Mouse (Mus musculus) intestine, embryonic 14.5 days (tissue): ENCODE results near the gene Selp. TPM values are rescaled to one million over a fixed set of nuclear protein-coding genes. Genes with fewer than 3 reads are reported as not detected.
A peak's percentile ranks its signal among the peaks of the same experiment; 100 is the strongest.

Experiments used
- ATAC-seq: fragments of 200-750 bp; cut with Nextera tagmentation; replicated peaks from 2 replicates; pipeline ENCODE4 v1.8.0; 2017; ENCODE audit warnings: low read depth, moderate number of reproducible peaks, moderate TSS enrichment, moderate library complexity; ENCODE audit not compliant: low FRiP score, low TSS enrichment
- DNase-seq: peaks from one replicate; pipeline ENCODE4 v3.0.0-alpha.2; 2018; ENCODE audit warnings: low spot score
- H3K27ac ChIP-seq: fragments of 300-500 bp; sonication (generic); 2 replicates; pipeline ENCODE4 v1.5.1; 2014; ENCODE audit warnings: low read depth, mild to moderate bottlenecking, control low read depth
- H3K27me3 ChIP-seq: fragments of 300-500 bp; sonication (generic); replicated peaks from 2 replicates; pipeline ENCODE4 v1.6.1; 2014; ENCODE audit warnings: low read length, control low read depth; ENCODE audit not compliant: control insufficient read depth, insufficient read depth
- H3K36me3 ChIP-seq: fragments of 300-500 bp; sonication (generic); 2 replicates; pipeline ENCODE4 v1.6.1; 2014; ENCODE audit warnings: low read length, control low read depth; ENCODE audit not compliant: control insufficient read depth, insufficient read depth
- H3K4me1 ChIP-seq: fragments of 300-500 bp; sonication (generic); replicated peaks from 2 replicates; pipeline ENCODE4 v1.6.1; 2014; ENCODE audit warnings: low read length, control low read depth, mixed read lengths; ENCODE audit not compliant: control insufficient read depth, insufficient read depth
- H3K4me2 ChIP-seq: fragments of 300-500 bp; sonication (generic); 2 replicates; pipeline ENCODE4 v1.6.1; 2014; ENCODE audit warnings: low read length
- H3K4me3 ChIP-seq: fragments of 300-500 bp; sonication (generic); 2 replicates; pipeline ENCODE4 v1.5.1; 2014; ENCODE audit warnings: low read depth, low read length, control low read depth, mixed read lengths
- H3K9ac ChIP-seq: fragments of 300-500 bp; sonication (generic); 2 replicates; pipeline ENCODE4 v1.6.1; 2014; ENCODE audit warnings: mild to moderate bottlenecking, low read length
- H3K9me3 ChIP-seq: fragments of 300-500 bp; sonication (generic); 2 replicates; pipeline ENCODE4 v1.6.1; 2016; ENCODE audit warnings: low read length, control low read depth; ENCODE audit not compliant: control insufficient read depth
- WGBS: fragments of 180-500 bp; shearing (Covaris S2); extraction: QIAGEN DNeasy Blood & Tissue Kit; methylation state at CpG from one replicate; pipeline ENCODE4 v1.1.7; 2014; 5-methylcytosine and 5-hydroxymethylcytosine counted together
- polyA plus RNA-seq: library from polyadenylated mRNA; unstranded; fragments of >200 nt; fragmentation: Nextera tagmentation; extraction: Ambion mirVana; gene quantifications from 2 replicates; pipeline ENCODE4 v1.2.1, GENCODE M21; 2014

Gene Selp
- polyA plus RNA-seq, 1 experiment from 2014 or later, result 0.22 TPM

- DNase-seq (no peak), ATAC-seq (no peak)
- Histone ChIP-seq H3K36me3 (no peaks in the 10 kb centered on the region), H3K4me1 (no peaks in the 10 kb centered on the region), H3K9me3 (no peaks in the 10 kb centered on the region), H3K4me3 (no peak overlapping the region), H3K9ac (no peak overlapping the region), H3K27me3 (no peaks in the 10 kb centered on the region), H3K4me2 (no peak overlapping the region), H3K27ac (no peak overlapping the region)
- WGBS, result 82% methylated on average over 4 of the region's 4 CpGs
Observed at GRCm38 (mm10) chr1:164173145-164173544, 58.1 kb downstream of the Selp start.

DNA sequence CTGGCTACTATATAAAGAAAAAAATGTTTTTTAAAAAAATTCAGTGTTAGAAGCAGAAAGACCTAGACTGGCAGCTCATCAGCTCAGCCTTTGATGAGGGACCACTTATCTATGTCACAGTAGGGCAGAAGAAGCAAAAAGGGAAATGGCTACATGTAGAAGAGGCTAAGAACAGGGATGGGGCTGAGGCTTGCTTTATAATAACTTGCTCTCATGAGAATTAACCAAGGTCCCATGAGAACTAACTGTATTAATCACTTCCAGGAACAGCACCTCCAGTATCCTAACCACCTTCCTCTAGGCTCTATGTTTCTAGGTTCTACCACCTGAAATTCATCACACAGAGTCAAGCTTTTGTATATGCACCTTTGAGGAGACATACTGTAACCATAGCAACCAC is 61.8 kb downstream of the Selp start:
- H3K27me3 ChIP-seq, result no peaks in the 10 kb centered on the region
- H3K9me3 ChIP-seq, result no peaks in the 10 kb centered on the region
- DNase-seq (no peak), ATAC-seq (no peak)
- H3K9ac ChIP-seq, result no peak overlapping the region
- H3K36me3 ChIP-seq, result no peaks in the 10 kb centered on the region
- no peak overlapping the region for H3K27ac ChIP-seq
- no peak overlapping the region for H3K4me3 ChIP-seq
- no peak overlapping the region for H3K4me2 ChIP-seq
- no peaks in the 10 kb centered on the region for H3K4me1 ChIP-seq

DNA sequence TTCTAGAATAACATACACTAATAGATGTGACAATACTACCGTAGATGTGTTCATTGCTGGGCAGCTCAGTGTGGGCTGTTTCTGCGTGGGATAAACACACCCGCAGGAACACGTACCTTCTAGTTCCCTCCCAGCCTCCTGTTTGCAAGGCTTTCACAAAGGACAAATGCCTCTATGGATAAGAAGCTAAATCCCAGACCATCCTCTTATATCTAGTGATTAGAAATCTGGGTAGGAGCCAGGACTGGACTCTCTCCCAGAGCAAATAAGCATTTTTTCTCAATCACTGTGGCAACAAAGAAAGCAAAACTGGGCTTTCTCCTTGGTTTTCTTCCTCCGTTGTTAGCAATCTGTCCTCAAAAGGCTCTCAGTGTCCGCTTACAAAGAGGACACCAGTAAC is 63.4 kb downstream of the Selp start:
- ATAC-seq, result no peak
- DNase-seq, result no peak
- Histone ChIP-seq H3K27ac (no peak overlapping the region), H3K27me3 (no peaks in the 10 kb centered on the region), H3K4me1 (no peaks in the 10 kb centered on the region), H3K4me2 (no peak overlapping the region), H3K9me3 (no peaks in the 10 kb centered on the region), H3K36me3 (no peaks in the 10 kb centered on the region), H3K9ac (no peak overlapping the region), H3K4me3 (no peak overlapping the region)
- WGBS, result 75% methylated on average over 6 of the region's 6 CpGs

GRCm38 (mm10) chr1:164184142-164184870 is 69.2 kb downstream of the Selp start:
- no peaks in the 10 kb centered on the region for H3K9me3 ChIP-seq
- H3K4me1 ChIP-seq, result no peaks in the 10 kb centered on the region
- peak; percentile 66; the same call in 1 of the 2 replicates for ATAC-seq
- H3K27me3 ChIP-seq, result no peaks in the 10 kb centered on the region
- peak overlapping the region; percentile 44 for H3K4me2 ChIP-seq
- 38% methylated on average over 16 of the region's 16 CpGs for WGBS
- no peak overlapping the region for H3K27ac ChIP-seq
- no peaks in the 10 kb centered on the region for H3K36me3 ChIP-seq
- peak overlapping the region; percentile 19; the same call in 1 of the 2 replicates for H3K4me3 ChIP-seq
- H3K9ac ChIP-seq, result no peak overlapping the region
- peak; percentile 85 for DNase-seq

DNA sequence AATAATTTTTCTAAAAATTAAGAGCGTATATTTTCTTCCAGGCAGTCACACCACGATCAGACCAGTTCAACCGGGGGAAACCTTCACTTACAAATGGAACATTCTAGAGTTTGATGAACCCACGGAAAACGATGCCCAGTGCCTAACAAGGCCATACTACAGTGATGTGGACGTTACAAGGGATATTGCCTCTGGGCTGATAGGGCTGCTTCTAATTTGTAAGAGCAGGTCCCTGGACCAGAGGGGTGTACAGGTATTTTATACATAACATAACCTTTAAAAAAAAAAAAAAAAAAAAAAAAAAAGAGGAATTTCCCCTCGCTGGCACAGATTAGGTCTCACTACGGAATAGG is 69.8 kb downstream of the Selp start:
- Histone ChIP-seq H3K4me1 (no peaks in the 10 kb centered on the region), H3K4me2 (no peak overlapping the region), H3K4me3 (no peak overlapping the region), H3K9ac (no peak overlapping the region), H3K9me3 (no peaks in the 10 kb centered on the region), H3K27ac (no peak overlapping the region), H3K36me3 (no peaks in the 10 kb centered on the region), H3K27me3 (no peaks in the 10 kb centered on the region)
- ATAC-seq (no peak), DNase-seq (no peak)
- WGBS, result 43% methylated on average over 8 of the region's 8 CpGs

GRCm38 (mm10) chr1:164185316-164185715 is 70.3 kb downstream of the Selp start:
- H3K27ac ChIP-seq, result no peak overlapping the region
- no peak overlapping the region for H3K4me2 ChIP-seq
- H3K4me1 ChIP-seq, result no peaks in the 10 kb centered on the region
- ATAC-seq (no peak), DNase-seq (no peak)
- H3K9ac ChIP-seq, result no peak overlapping the region
- H3K9me3 ChIP-seq, result no peaks in the 10 kb centered on the region
- H3K36me3 ChIP-seq, result no peaks in the 10 kb centered on the region
- H3K27me3 ChIP-seq, result no peaks in the 10 kb centered on the region
- WGBS, result 70% methylated on average over 4 of the region's 4 CpGs
- no peak overlapping the region for H3K4me3 ChIP-seq

- Histone ChIP-seq H3K27me3 (no peaks in the 10 kb centered on the region), H3K27ac (no peak overlapping the region), H3K9me3 (no peaks in the 10 kb centered on the region), H3K4me3 (no peak overlapping the region), H3K9ac (no peak overlapping the region), H3K4me2 (no peak overlapping the region), H3K4me1 (no peaks in the 10 kb centered on the region), H3K36me3 (no peaks in the 10 kb centered on the region)
- ATAC-seq (no peak), DNase-seq (no peak)
- WGBS, result 81% methylated on average over 1 of the region's 1 CpGs
Observed at GRCm38 (mm10) chr1:164187002-164187560, 72.0 kb downstream of the Selp start.

- Histone ChIP-seq H3K9me3 (no peaks in the 10 kb centered on the region), H3K9ac (no peak overlapping the region), H3K4me3 (no peak overlapping the region), H3K36me3 (no peaks in the 10 kb centered on the region), H3K27ac (no peak overlapping the region), H3K27me3 (no peaks in the 10 kb centered on the region), H3K4me1 (no peaks in the 10 kb centered on the region), H3K4me2 (no peak overlapping the region)
- ATAC-seq, result no peak
- DNase-seq, result no peak
- WGBS, result 79% methylated on average over 4 of the region's 4 CpGs
Observed at GRCm38 (mm10) chr1:164199551-164199950, 84.5 kb downstream of the Selp start.
